Mouse (Mus musculus) heart, postnatal 36 days (tissue): Measurements from ENCODE around the gene Sac3d1. TPM values are rescaled to one million over a fixed set of nuclear protein-coding genes. Genes with fewer than 3 reads are reported as not detected.
A peak's percentile ranks its signal among the peaks of the same experiment; 100 is the strongest.
"Not testable (repeated sequence)": the region's sequence is repeated elsewhere in the genome, so short reads cannot be mapped to it uniquely, and the experiment has no call there.

Source experiments
- DNase-seq, 2 experiments: peaks; one replicate each; pipeline ENCODE4 v3.0.0; 2021 to 2022
- intact Hi-C: fragments of 180-260 bp; cut with DNase I; formaldehyde crosslinking; loops from one replicate; pipeline ENCODE4 v1.15.1; 2025
- total RNA-seq, 2 experiments: library from RNA; stranded (reverse); gene quantifications; 2 replicates each; pipeline ENCODE4 v1.2.3; 2021

The Sac3d1 gene
- 1 to 10 TPM; 8.5 to 8.8 TPM for total RNA-seq

GRCm38 (mm10) chr19:6117986-6118676 is at the start of gene Sac3d1:
Gene Sac3d1 (minus strand): TSS chr19:6118650.
- DNase-seq = peak; percentile 84 to 89
- intact Hi-C loops = no loop called here

- no peak for DNase-seq
- intact Hi-C loops = no loop called here
These were observed 48.3 kb upstream of the Sac3d1 start for GRCm38 (mm10) chr19:6166750-6167149.

GRCm38 (mm10) chr19:6163872-6164547 is 45.6 kb upstream of the Sac3d1 start:
- DNase-seq = peak; percentile 30 to 37
- intact Hi-C loops = no loop called here

- intact Hi-C loops = no loop called here
- no peak for DNase-seq
These were observed 38.8 kb upstream of the Sac3d1 start for GRCm38 (mm10) chr19:6157220-6157619.

- intact Hi-C loops = no loop called here
These were observed 37.9 kb upstream of the Sac3d1 start for GRCm38 (mm10) chr19:6156372-6156771.

GRCm38 (mm10) chr19:6155174-6155573 is 36.7 kb upstream of the Sac3d1 start:
- intact Hi-C loops = no loop called here
- DNase-seq = no peak

More at GRCm38 (mm10) chr19:6156372-6156771, 37.9 kb upstream of the Sac3d1 start:
- no peak for DNase-seq

GRCm38 (mm10) chr19:6144842-6145241 is 26.4 kb upstream of the Sac3d1 start:
- DNase-seq = no peak
- intact Hi-C loops = loop anchor here (5.0 kb wide), 1 partner anchor 187 kb away; the partner anchor contains the start of gene Men1

GRCm38 (mm10) chr19:6141394-6141749 is 22.9 kb upstream of the Sac3d1 start, which contains the start of gene Arl2:
Gene Arl2 (minus strand): TSS chr19:6141548.
- peak; percentile 71 for DNase-seq
- intact Hi-C loops = loop anchor here (2.0 to 5.0 kb wide), 2 partner anchors 95 to 191 kb away; partner anchors contain the start of gene Men1

GRCm38 (mm10) chr19:6140678-6141393 is 22.4 kb upstream of the Sac3d1 start, which contains the start of gene Batf2:
Gene Batf2 (plus strand): TSS chr19:6140983.
- DNase-seq = peak; percentile 86 to 94
- intact Hi-C loops = loop anchor here (2.0 to 5.0 kb wide), 2 partner anchors 96 to 191 kb away; partner anchors contain the start of gene Men1

GRCm38 (mm10) chr19:6140374-6140677 is 21.9 kb upstream of the Sac3d1 start:
- intact Hi-C loops = loop anchor here (2.0 to 5.0 kb wide), 2 partner anchors 96 to 192 kb away; partner anchors contain the start of gene Men1

GRCm38 (mm10) chr19:6139701-6140100 is 21.3 kb upstream of the Sac3d1 start:
- intact Hi-C loops = loop anchor here (2.0 to 5.0 kb wide), 2 partner anchors 97 to 193 kb away; partner anchors contain the start of gene Men1
- DNase-seq = no peak

More at GRCm38 (mm10) chr19:6140374-6140677, 21.9 kb upstream of the Sac3d1 start:
- no peak for DNase-seq

- intact Hi-C loops = no loop called here
- DNase-seq = no peak
These were observed 17.9 kb upstream of the Sac3d1 start for GRCm38 (mm10) chr19:6136397-6136796.

- intact Hi-C loops, DNase-seq: not testable (repeated sequence)
These were observed 14.7 kb upstream of the Sac3d1 start for GRCm38 (mm10) chr19:6133197-6133596.

GRCm38 (mm10) chr19:6132171-6132827 is 13.8 kb upstream of the Sac3d1 start:
- intact Hi-C loops = no loop called here
- DNase-seq = no peak

GRCm38 (mm10) chr19:6130414-6131128 is 12.1 kb upstream of the Sac3d1 start:
- DNase-seq, intact Hi-C loops: not testable (repeated sequence)

- intact Hi-C loops = loop anchor here (2.0 to 5.0 kb wide), 2 partner anchors 81 to 163 kb away; partner anchors contain the start of genes Pola2 and Syvn1
- peak; percentile 90 to 95 for DNase-seq
These were observed 9.4 kb upstream of the Sac3d1 start, which contains the start of gene Snx15 for GRCm38 (mm10) chr19:6127760-6128341. Gene Snx15 (minus strand): TSS chr19:6128304.

GRCm38 (mm10) chr19:6126789-6127580 is 8.5 kb upstream of the Sac3d1 start:
- intact Hi-C loops = loop anchor here (2.0 to 5.0 kb wide), 2 partner anchors 80 to 162 kb away; partner anchors contain the start of genes Pola2 and Syvn1
- DNase-seq = no peak

GRCm38 (mm10) chr19:6126289-6126688 is 7.8 kb upstream of the Sac3d1 start:
- intact Hi-C loops = loop anchor here (2.0 to 5.0 kb wide), 2 partner anchors 79 to 161 kb away; partner anchors contain the start of genes Pola2 and Syvn1
- peak; percentile 54 to 73 for DNase-seq
